Mouse (Mus musculus) MEL (cell line): ENCODE data around the gene Txn2. TPM values are rescaled to one million over a fixed set of nuclear protein-coding genes. Genes with fewer than 3 reads are reported as not detected.
A peak's percentile ranks its signal among the peaks of the same experiment; 100 is the strongest.

Source experiments
- DNase-seq: peaks from one replicate; pipeline ENCODE4 v3.0.0; 2011; ENCODE audit warnings: low read depth, low spot score
- H3K27ac ChIP-seq: 2 replicates; pipeline ENCODE4 v1.5.1; 2012; ENCODE audit warnings: low read depth, mild to moderate bottlenecking, control low read depth, low read length, moderate library complexity; ENCODE audit not compliant: control insufficient read depth
- H3K27me3 ChIP-seq, 2 experiments: fragments of 150-350 bp in 1 of 2; sonication (generic) in 1 of 2; 2 replicates each; pipeline ENCODE4 v1.6.1; 2012; ENCODE audit warnings: low read length in 2 of 2, mild to moderate bottlenecking in 2 of 2, improper control_type of control experiment in 1 of 2, moderate library complexity in 1 of 2; ENCODE audit not compliant: insufficient read depth in 2 of 2, control insufficient read depth in 1 of 2
- H3K36me3 ChIP-seq, 2 experiments: 2 replicates each; pipeline ENCODE4 v1.6.1; 2012 to 2014; ENCODE audit warnings: low read length in 2 of 2, improper control_type of control experiment in 1 of 2, inconsistent platforms in 1 of 2, mild to moderate bottlenecking in 1 of 2; ENCODE audit not compliant: insufficient read depth in 2 of 2, control insufficient read depth in 1 of 2
- H3K4me1 ChIP-seq, 2 experiments: fragments of 150-350 bp in 1 of 2; sonication (generic) in 1 of 2; 2 replicates each; pipeline ENCODE4 v1.6.1; 2012; ENCODE audit warnings: low read length in 2 of 2, improper control_type of control experiment in 1 of 2, mild to moderate bottlenecking in 1 of 2; ENCODE audit not compliant: insufficient read depth in 2 of 2, control insufficient read depth in 1 of 2
- H3K4me3 ChIP-seq, 2 experiments: fragments of 150-350 bp in 1 of 2; sonication (generic) in 1 of 2; 2 replicates each; pipeline ENCODE4 v1.5.1; 2012; ENCODE audit warnings: low read depth in 2 of 2, low read length in 2 of 2, mild to moderate bottlenecking in 2 of 2, moderate library complexity in 2 of 2, control low read depth in 1 of 2, improper control_type of control experiment in 1 of 2; ENCODE audit not compliant: control insufficient read depth in 1 of 2, insufficient read depth in 1 of 2
- H3K79me2 ChIP-seq: 2 replicates; pipeline ENCODE4 v1.6.1; 2012; ENCODE audit warnings: mild to moderate bottlenecking, low read length, moderate library complexity; ENCODE audit not compliant: control insufficient read depth, poor library complexity, insufficient read depth
- H3K9ac ChIP-seq: 2 replicates; pipeline ENCODE4 v1.6.1; 2012; ENCODE audit warnings: low read depth, mild to moderate bottlenecking, control low read depth, low read length, moderate library complexity; ENCODE audit not compliant: control insufficient read depth, poor library complexity, severe bottlenecking
- H3K9me3 ChIP-seq: fragments of 150-350 bp; sonication (generic); replicated peaks from 2 replicates; pipeline ENCODE4 v1.6.1; 2012; ENCODE audit warnings: mild to moderate bottlenecking, low read length, improper control_type of control experiment, moderate library complexity; ENCODE audit not compliant: insufficient read depth
- CHD1 ChIP-seq: IDR thresholded peaks from 2 replicates; pipeline ENCODE4 v1.6.1; 2012; ENCODE audit warnings: low read depth, mild to moderate bottlenecking, inconsistent platforms, low read length, improper control_type of control experiment
- EP300 ChIP-seq, 2 experiments: IDR thresholded peaks; 2 replicates each; pipeline ENCODE4 v1.6.1; 2011; ENCODE audit warnings: improper control_type of control experiment in 2 of 2, low read length in 2 of 2, low read depth in 1 of 2, mild to moderate bottlenecking in 1 of 2
- ETS1 ChIP-seq: IDR thresholded peaks from 2 replicates; pipeline ENCODE4 v1.6.1; 2012; ENCODE audit warnings: low read depth, mild to moderate bottlenecking, inconsistent platforms, low read length, improper control_type of control experiment, moderate library complexity
- POLR2AphosphoS5 ChIP-seq: IDR thresholded peaks from 2 replicates; pipeline ENCODE4 v1.6.1; 2012; ENCODE audit warnings: low read depth, borderline replicate concordance, mild to moderate bottlenecking, inconsistent platforms, low read length, moderate library complexity, mixed read lengths
- RCOR1 ChIP-seq: IDR thresholded peaks from 2 replicates; pipeline ENCODE4 v1.6.1; 2012; ENCODE audit warnings: low read depth, mild to moderate bottlenecking, inconsistent platforms, low read length, improper control_type of control experiment
- TBP ChIP-seq: IDR thresholded peaks from 2 replicates; pipeline ENCODE4 v1.8.0; 2011; ENCODE audit warnings: low read depth, low read length, improper control_type of control experiment
- ZNF384 ChIP-seq: IDR thresholded peaks from 2 replicates; pipeline ENCODE4 v1.6.1; 2012; ENCODE audit warnings: low read depth, mild to moderate bottlenecking, inconsistent platforms, low read length, improper control_type of control experiment
- polyA plus RNA-seq, 2 experiments: library from polyadenylated mRNA; stranded (reverse) in 1 of 2; unstranded in 1 of 2; fragments of >175 nt in 1 of 2; fragments of >200 nt in 1 of 2; gene quantifications; 2 replicates each; pipeline versions ENCODE4 v1.2.1 to v1.2.4; 2012; ENCODE audit warnings: low replicate concordance in 2 of 2, low read depth in 1 of 2; ENCODE audit not compliant: insufficient read length in 2 of 2, insufficient read depth in 1 of 2, missing spikeins in 1 of 2
- total RNA-seq: library from RNA; depleted of rRNA; stranded (reverse); fragments of 300-350 nt; gene quantifications from 2 replicates; pipeline ENCODE4 v1.2.3, GENCODE M21; 2012

Gene Txn2
- total and polyA plus RNA-seq, 3 experiments, result 114 to 416 (median 207) TPM

DNA sequence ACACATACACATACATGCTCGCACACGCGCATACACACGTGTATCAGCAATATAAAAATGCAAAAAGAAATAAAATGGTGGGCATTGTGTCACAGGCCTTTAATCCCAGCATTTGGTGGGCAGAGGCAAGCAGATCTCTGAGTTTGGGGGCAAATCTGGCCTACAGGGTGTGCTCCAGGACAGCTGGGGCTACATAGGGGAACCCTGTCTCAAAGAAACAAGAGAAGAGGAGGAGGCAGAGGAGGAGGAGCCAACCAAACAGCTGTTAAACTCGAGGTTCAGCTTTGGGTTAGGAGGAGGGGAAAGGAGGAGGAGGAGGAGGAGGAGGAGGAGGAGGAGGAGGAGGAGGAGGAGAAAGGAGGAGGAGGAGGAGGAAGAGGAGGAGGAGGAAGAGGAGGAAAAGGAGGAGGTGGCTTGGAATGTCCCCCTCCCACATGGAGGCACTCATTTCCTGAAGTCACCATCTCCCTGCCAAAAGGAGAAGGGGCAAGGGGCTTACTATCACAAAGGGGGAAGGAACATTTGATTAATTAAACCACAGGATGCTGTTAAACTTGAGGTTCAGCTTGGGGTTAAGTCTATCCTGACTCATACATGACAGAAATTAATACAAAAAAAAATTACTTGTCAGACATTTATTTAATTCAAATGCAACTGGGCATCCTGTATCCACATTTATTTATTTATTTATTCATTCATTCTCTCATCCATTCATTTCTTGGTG is 42.3 kb downstream of the Txn2 start:
- peak; percentile 64 for DNase-seq
- Histone ChIP-seq H3K4me3 (no peak overlapping the region), H3K79me2 (no peaks in the 10 kb centered on the region), H3K4me1 (peaks cover 22 to 48% of the 10 kb centered on the region in 2 experiments)
- TF ChIP-seq ETS1 (peak; percentile 38; the same call in 1 of the 2 replicates), EP300 (IDR thresholded peaks at IDR 0.05; ENCODE audit: low read depth in 1 of 2, low read length in 2 of 2) (no peak), RCOR1 (peak; percentile 13; the same call in 1 of the 2 replicates)
- TF ChIP-seq, all 39 proteins: peak for 2
- H3K9me3 ChIP-seq, result no peaks in the 10 kb centered on the region
- no peak overlapping the region for H3K9ac ChIP-seq
- peak overlapping the region; percentile 50; the same call in 1 of the 2 replicates for H3K27ac ChIP-seq
- H3K36me3 ChIP-seq, result peaks cover 0 to 31% of the 10 kb centered on the region in 2 experiments; a peak in 2 of 4 replicates
- no peaks in the 10 kb centered on the region for H3K27me3 ChIP-seq

DNA sequence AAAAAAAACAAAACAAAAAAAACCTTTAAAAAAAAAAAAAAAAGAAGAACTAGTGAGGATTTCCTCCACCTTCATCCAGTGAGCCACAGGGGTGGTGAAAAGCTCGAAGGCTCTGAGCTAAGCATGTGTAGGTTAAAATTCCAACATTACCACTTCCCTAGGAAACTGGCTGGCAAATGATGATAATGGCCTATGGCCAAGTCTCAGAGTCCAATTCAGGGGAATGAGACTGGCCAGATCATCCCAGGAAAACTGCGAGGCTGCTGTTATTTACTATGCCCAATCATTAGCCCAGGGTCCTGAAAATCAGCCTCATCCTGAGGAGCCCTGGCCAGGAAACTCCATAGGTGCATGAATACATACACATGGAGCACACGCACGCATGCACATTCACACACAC is 42.9 kb downstream of the Txn2 start:
- Histone ChIP-seq H3K4me1 (peaks cover 22 to 53% of the 10 kb centered on the region in 2 experiments), H3K4me3 (no peak overlapping the region)
- peak; percentile 25 for DNase-seq

DNA sequence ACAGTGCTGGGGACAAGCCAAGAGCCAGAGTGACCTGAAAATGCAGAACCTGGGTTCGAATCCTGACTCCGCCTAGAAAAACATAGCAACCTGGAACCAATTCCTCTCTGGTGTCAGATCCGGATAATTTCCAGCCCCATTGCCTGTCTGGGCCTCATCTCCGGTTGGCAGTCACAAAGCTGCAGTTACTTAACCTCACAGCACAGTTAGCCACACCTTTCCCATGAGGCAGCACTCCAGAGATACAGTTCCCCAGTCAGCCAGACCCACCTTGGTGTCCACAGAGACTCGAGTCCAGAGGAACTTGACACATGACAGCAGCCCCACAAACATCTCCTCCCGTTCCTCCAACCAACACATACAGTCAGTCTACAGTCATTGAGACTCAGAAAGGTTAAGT is 43.6 kb downstream of the Txn2 start:
- no peaks in the 10 kb centered on the region for H3K9me3 ChIP-seq
- TF ChIP-seq EP300 (IDR thresholded peaks at IDR 0.05; ENCODE audit: low read depth in 1 of 2, low read length in 2 of 2), result peak in 1 of 2 experiments; percentile 5; a peak in 1 of 4 replicates
- no peak for TF ChIP-seq POLR2AphosphoS5
- TF ChIP-seq, all 39 proteins: peak for 1
- H3K36me3 ChIP-seq, result peaks cover 0 to 35% of the 10 kb centered on the region in 2 experiments; a peak in 2 of 4 replicates
- H3K4me3 ChIP-seq, result no peak overlapping the region
- H3K79me2 ChIP-seq, result no peaks in the 10 kb centered on the region
- no peak overlapping the region for H3K9ac ChIP-seq
- peak overlapping the region; percentile 42; the same call in 1 of the 2 replicates for H3K27ac ChIP-seq
- no peaks in the 10 kb centered on the region for H3K27me3 ChIP-seq
- peak; percentile 70 for DNase-seq
- peaks cover 22 to 57% of the 10 kb centered on the region in 2 experiments for H3K4me1 ChIP-seq

More for the DNA sequence above, 42.9 kb downstream of the Txn2 start:
- Histone ChIP-seq H3K9me3 (no peaks in the 10 kb centered on the region), H3K27ac (0 out of 2 replicates have a peak overlapping the region, but pooled peaks have one; percentile 14), H3K36me3 (peaks cover 0 to 35% of the 10 kb centered on the region in 2 experiments; a peak in 2 of 4 replicates), H3K27me3 (no peaks in the 10 kb centered on the region), H3K9ac (no peak overlapping the region), H3K79me2 (no peaks in the 10 kb centered on the region)
- TF ChIP-seq TBP (peak; percentile 6; the same call in 1 of the 2 replicates), ZNF384 (peak; percentile 33; the same call in 1 of the 2 replicates), CHD1 (no peak)
